In the genomic region with DNA sequence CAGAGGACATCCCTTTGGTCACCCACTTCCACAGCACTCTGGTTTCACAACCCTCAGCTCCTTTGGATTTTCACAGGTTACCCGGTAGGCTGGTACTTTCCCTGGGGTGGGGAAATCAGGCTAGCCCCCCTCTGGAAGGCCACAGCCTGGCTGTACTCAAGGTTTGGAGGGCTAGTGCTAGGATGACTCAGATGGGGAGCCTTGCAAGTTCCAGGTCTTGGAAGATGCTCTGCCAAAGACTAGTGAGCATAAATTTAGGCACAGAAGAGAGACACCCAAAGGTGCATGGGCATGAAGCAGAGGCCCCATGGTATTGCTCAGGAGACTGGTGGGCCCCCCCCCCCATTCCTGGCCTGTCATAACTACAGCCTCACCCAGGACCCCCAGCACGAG, we compare ENCODE assay signal across 1 mouse cellular context.
TF ChIP-seq lines count a peak whose summit lies in the region.

No protein-coding gene starts in this region.

TF ChIP-seq in CH12.LX, 34 proteins besides CTCF, POLR2A, EP300 and RAD21 (continued from another document):
- TF ChIP-seq JUND (conservative IDR thresholded peaks at IDR 0.05; ENCODE audit: low read depth, low read length) = no peak
- no peak for TF ChIP-seq NRF1 (IDR thresholded peaks at IDR 0.05; ENCODE audit: low read depth, low read length)
